Mouse (Mus musculus) cerebellum, postnatal 14 days (tissue): ENCODE data around the gene Nr6a1.

Experiments
- DNase-seq, 2 experiments: peaks; one replicate each; pipeline ENCODE4 v3.0.0; 2021; ENCODE audit warnings: mixed read lengths in 2 of 2

The Nr6a1 gene

GRCm38 (mm10) chr2:38866711-38867110, 60.8 kb downstream of the Nr6a1 start:
- no peak for DNase-seq

- peak; percentile 39 to 48 for DNase-seq
Measured at GRCm38 (mm10) chr2:38864011-38864410, 63.5 kb downstream of the Nr6a1 start.

- DNase-seq = no peak
Measured at GRCm38 (mm10) chr2:38851797-38852196, 75.7 kb downstream of the Nr6a1 start.

GRCm38 (mm10) chr2:38846319-38846718, 81.2 kb downstream of the Nr6a1 start:
- no peak for DNase-seq

GRCm38 (mm10) chr2:38835489-38835888, 92.0 kb downstream of the Nr6a1 start:
- DNase-seq = no peak

GRCm38 (mm10) chr2:38831976-38832375, 95.5 kb downstream of the Nr6a1 start:
- DNase-seq = no peak

- no peak for DNase-seq
Measured at GRCm38 (mm10) chr2:38829521-38829920, 98.0 kb downstream of the Nr6a1 start.

GRCm38 (mm10) chr2:38827801-38828306, 99.6 kb downstream of the Nr6a1 start:
- no peak for DNase-seq

GRCm38 (mm10) chr2:38826189-38826588, 101.3 kb downstream of the Nr6a1 start:
- DNase-seq = peak; percentile 14 to 22

- DNase-seq = peak; percentile 6 to 20
Measured at GRCm38 (mm10) chr2:38824791-38825768, 102.4 kb downstream of the Nr6a1 start.

GRCm38 (mm10) chr2:38823912-38824583, 103.4 kb downstream of the Nr6a1 start:
- peak; percentile 23 to 27 for DNase-seq

GRCm38 (mm10) chr2:38823406-38823805, 104.1 kb downstream of the Nr6a1 start:
- DNase-seq = no peak

- peak; percentile 42 to 44 for DNase-seq
Measured at GRCm38 (mm10) chr2:38822995-38823394, 104.5 kb downstream of the Nr6a1 start.

GRCm38 (mm10) chr2:38817487-38817886, 110.0 kb downstream of the Nr6a1 start:
- DNase-seq = no peak

- DNase-seq = peak; percentile 79 to 80
Measured at GRCm38 (mm10) chr2:38797087-38797624, 130.3 kb downstream of the Nr6a1 start.

- DNase-seq = no peak
Measured at GRCm38 (mm10) chr2:38787338-38787737, 140.2 kb downstream of the Nr6a1 start.

- no peak for DNase-seq
Measured at GRCm38 (mm10) chr2:38786216-38786960, 141.1 kb downstream of the Nr6a1 start.

- DNase-seq = no peak
Measured at GRCm38 (mm10) chr2:38785113-38785512, 142.4 kb downstream of the Nr6a1 start.

GRCm38 (mm10) chr2:38784396-38784795, 143.1 kb downstream of the Nr6a1 start:
- no peak for DNase-seq

- no peak for DNase-seq
Measured at GRCm38 (mm10) chr2:38783364-38783763, 144.1 kb downstream of the Nr6a1 start.

- DNase-seq = no peak
Measured at GRCm38 (mm10) chr2:38782731-38783130, 144.8 kb downstream of the Nr6a1 start.

GRCm38 (mm10) chr2:38781945-38782720, 145.4 kb downstream of the Nr6a1 start:
- peak; percentile 4 to 13 for DNase-seq
